Mouse (Mus musculus) neutrophil, adult 5-6 weeks (primary cell): Measurements from ENCODE around the gene C87499. TPM values are rescaled to one million over a fixed set of nuclear protein-coding genes. Genes with fewer than 3 reads are reported as not detected.
A peak's percentile ranks its signal among the peaks of the same experiment; 100 is the strongest.

Experiments
- ATAC-seq: fragments of 151-379, 151-347 bp; 2 replicates; pipeline ENCODE4 v1.8.0; 2017; ENCODE audit warnings: mild to moderate bottlenecking, moderate TSS enrichment; ENCODE audit not compliant: insufficient number of reproducible peaks, poor library complexity, low FRiP score, severe bottlenecking; ENCODE audit errors: extremely low read depth
- total RNA-seq: library from RNA; stranded (forward); fragments of 200-1000 nt; gene quantifications from 2 replicates; pipeline ENCODE4 v1.2.3, GENCODE M21; 2017

Gene C87499
- total RNA-seq = not detected in 2 replicates

DNA sequence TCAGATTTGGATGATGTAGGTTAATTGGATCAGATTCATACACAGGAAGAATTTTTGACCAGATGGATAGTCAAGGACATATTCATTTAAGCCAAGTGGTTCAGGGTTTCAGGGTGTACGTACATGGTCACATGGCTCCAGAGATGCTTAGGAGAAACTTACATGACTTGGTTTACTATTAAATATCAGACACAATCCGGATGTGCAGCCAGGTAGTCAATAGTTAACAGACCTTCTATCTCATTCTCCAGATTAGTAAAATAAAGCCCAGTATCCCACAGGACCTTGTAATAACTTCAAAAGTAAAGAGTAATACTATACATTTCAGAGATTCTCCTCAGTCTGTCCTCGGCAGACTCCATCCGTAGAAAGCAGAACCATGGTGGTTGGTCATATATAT, at the start of gene C87499:
TSS of gene C87499 (minus strand) at position 101 of the 400 bp plus-strand sequence.
- ATAC-seq = no peak

DNA sequence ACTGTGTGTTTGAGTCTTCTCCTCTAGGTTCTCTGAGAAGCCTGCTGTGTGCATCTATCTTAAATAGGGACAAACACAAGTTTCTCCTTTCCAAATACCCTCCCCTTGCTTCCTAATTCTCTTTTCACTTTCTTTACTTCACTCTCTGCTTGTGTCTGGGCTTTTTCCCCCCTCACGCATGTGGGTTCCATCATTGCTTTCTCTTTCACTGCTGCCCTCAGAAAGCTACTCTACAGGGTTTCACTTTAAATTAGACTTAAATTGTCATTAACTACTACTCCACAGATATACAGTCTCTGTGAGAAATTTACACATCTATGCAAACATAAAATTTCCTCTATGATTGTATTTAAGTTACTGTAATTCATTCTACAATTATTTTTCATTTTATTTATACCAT, 49.6 kb upstream of the C87499 start, which contains the start of gene Ifna2:
TSS of gene Ifna2 (minus strand) at position 101 of the 400 bp plus-strand sequence.
- ATAC-seq = no peak

DNA sequence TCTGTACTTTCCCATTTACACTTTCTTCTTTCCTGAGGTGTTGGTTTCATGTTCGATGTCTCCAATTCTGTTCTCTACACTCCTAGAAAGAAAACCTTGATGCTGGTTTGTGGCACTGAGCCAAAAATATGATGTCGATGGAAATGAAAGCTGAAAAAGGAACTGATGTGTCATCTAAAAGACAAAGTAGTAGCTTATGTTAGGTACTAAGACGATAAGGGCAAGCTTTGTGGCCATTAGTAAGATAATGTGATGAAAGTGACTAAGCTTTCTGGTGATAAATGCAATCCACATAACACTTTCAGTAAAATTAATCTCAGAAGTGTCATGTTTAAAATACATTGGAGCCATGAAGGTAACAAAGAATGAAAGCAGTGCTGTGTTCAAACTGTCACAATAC, 47.1 kb upstream of the C87499 start:
- no peak for ATAC-seq

DNA sequence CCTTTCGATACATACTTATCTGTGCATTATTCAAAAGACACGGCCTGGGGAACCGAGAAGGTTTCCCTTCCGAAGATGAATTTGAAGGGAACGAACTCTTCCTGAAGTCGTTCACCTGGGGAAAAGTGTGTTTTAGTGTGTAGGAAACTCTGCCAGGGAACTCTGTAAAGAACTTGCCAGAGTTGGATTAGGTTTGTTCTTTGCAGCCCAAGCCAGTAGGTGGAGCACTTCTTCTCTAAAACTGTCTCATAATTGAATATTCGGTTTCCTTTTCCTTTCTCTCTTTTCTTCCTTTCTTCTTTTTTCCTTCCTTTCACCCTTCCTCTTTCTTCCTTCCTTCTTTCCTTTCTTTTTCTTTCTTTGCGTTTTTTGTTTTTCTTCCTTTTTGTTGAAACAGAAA, 46.2 kb upstream of the C87499 start:
- ATAC-seq = no peak

DNA sequence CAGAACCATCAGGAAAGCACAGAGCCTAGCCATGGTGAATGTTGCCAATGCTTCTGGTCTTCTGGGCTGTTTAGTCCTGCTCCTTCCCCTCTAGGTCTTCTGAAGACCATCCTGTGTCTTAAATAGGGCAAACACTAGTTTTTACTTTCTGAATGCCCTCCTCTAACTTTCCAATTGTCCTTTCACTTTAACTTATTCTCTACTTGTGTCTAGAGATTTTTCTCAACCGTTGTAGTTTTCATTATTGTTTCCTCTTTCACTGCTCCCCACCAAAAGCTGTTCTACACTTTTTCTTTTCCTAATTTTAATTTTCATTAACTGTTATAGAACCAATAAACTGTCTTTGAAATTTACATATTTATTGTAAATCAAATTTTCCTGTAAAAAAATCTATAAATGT, 42.6 kb upstream of the C87499 start, which contains the start of gene Ifna16:
TSS of gene Ifna16 (minus strand) at position 101 of the 400 bp plus-strand sequence.
- no peak for ATAC-seq

DNA sequence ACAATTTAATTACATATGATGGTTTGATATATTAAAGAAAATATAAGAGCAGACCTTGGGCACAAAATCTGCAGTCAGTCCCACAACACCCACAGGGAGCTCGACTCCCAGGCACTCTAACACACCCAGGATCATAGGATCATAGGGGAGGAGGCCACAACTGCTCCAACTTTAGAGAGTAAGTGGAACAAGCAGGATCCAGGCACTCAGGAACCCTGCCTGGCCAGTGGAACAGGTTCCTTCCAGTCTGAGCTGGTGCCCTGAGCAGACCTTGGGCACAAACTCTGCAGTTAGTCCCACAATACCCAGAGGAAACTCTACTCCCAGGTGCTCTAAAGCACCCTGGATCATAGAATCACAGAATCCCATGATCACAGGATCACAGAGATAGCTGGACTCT, 21.2 kb upstream of the C87499 start:
- no peak for ATAC-seq

DNA sequence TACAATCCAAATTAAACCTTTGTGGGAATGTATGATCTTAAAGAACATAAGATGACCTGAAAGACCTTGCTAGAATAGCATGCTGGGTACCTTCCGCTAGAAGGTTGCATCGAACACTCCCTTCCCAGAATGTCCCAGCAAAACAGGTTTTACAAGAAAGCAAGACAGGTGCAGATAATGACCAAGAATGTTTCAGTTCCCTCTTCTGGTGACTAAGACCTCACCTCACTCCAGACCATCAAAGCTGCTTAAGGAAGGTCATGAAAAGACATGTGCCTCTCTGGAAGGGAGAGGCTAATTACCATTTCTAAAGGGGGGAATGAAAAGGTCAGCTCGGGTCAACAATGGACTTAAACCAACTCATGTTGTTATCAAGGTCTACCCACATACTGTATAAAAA, 19.4 kb upstream of the C87499 start:
- no peak for ATAC-seq

DNA sequence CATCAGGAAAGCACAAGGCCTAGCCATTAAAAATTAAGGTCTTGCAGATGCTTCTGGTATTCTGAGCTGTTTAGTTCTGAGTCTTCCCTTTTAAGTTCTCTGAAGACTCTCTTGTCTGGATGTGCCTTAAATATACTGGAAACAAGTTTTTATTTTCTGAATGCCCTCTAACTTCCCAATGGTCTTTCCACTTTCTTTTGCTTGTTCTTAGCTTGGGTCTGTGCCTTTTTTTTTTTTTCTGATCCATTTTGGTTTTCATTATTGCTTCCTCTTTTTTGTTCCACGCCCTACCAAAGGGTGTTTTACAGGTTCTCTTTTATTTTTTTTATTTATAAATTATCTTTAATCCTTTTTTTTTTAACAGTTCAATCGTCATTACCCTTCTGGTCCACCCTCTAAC, 10.1 kb upstream of the C87499 start, which contains the start of gene Ifna13:
TSS of gene Ifna13 (minus strand) at position 101 of the 400 bp plus-strand sequence.
- ATAC-seq = no peak

DNA sequence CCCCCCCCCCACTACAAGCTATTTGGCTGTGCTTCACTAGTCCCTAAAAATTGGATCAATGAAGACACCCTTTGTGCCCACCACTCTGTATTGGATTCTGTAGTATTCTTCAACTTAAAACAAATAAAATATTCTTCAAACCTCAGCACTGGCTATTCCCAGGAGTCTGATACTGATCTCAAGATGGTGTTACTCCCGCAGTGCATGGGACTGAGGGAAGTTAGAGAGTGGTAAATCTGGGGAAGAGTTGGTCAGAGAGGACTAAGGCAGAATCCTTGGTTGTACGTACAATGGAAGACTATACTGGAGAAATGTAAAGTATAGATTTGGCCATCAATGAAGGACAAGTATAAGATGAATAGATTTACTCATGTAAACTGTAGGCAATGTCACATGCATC, 8.3 kb upstream of the C87499 start:
- ATAC-seq = no peak

DNA sequence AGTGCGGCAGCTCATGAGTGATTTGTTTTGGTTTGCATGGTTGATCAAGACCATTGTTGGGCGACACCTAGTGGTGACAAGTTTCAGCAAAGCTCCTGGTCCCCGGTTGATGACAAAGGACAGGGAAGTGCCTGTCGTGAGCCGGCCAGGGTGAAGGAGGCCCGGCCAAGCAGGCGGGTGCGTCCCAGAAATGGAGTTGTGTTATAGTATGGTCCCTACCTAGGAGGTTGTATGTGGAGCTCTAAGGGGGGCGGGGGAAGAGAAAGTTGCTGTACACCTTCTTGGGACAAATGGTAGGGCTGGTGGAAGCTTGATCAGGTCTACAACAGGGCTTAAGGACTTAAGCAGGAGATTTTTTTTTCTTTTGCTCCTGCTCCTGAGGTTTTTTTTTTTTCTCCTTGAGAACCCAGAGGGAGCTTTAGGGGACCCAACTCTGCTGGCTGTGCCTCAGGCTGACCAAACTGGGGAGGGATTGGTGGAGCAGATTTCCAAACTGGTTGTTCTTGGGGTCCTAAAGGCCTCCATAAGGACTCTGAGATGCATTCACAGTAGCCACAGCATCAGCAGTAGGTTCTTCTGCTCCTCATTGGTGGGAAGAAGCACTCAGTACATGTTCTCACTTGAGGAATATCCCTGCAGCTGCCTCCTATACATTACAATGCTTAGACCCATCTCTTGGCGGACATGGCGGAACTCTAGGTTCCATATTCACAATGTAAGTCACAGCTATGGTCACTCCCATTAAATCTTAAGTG, 7.0 kb upstream of the C87499 start:
- ATAC-seq = peak; percentile 100

DNA sequence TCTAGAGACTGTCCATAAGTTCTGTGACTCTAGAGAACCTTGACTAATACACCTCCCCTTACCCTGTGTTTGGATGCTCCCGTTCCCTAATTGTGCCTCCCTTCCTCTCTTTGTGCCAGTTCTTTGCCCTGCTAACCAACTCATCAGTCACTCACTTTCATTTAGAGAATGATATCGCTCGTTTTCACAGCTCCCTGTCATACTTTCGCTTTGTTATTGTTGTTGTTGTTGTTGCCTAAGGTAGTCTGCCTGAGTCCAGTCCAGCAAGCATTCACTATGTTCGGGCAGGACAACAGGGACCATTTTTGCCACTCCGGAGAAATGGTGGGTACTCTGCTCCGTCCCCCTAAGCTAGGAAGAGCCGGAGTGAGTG, 6.5 kb upstream of the C87499 start:
- ATAC-seq = no peak

DNA sequence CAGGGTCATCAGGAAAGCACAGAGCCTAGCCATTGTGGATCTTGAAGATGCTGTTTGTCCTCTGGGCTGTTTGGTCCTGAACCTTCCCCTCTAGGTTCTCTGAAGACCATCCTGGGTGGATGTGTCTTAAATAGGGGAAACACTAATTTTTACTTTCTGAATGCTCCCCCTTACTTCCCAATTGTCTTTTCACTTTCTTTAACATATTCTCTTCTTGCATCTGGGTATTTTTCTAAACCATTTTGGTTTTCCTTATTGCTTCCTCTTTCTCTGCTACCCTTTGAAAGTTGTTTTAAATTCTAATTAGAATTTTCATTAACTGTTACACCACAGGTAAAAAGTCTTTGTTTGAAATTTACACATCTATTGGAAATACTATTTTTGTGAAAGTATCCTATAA, 30.9 kb downstream of the C87499 start, which contains the start of gene Ifna12:
TSS of gene Ifna12 (minus strand) at position 101 of the 400 bp plus-strand sequence.
- ATAC-seq = no peak

DNA sequence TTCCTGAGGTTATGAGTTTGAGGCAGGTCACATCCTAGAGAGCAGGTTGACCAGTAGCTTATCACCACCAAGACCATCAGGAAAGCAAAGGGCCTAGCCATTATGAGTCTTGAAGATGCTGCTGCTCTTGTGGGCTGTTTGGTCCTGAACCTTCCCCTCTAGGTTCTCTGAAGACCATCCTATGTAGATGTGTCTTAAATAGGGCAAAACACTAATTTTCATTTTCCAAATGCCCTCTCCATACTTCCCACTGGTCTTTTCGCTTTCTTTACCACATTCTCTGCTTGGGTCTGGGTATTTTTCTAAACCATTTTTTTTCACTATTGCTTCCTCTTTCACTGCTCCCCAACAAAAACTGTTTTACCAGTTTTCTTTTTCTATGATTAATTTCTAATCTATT, 41.9 kb downstream of the C87499 start, which contains the start of gene Ifna9:
TSS of gene Ifna9 (minus strand) at position 101 of the 400 bp plus-strand sequence.
- ATAC-seq = no peak

Other genes starting within 250 kb of the C87499 start
- gene Hacd4, start 195.5 kb downstream of the C87499 start, total RNA-seq = 68.3 and 71.2 TPM in 2 replicates
- not detected in 2 replicates for gene Ifnb1, start 111.6 kb downstream of the C87499 start, total RNA-seq
- not detected in 2 replicates for gene Ifna15, start 76.2 kb downstream of the C87499 start, total RNA-seq
- not detected in 2 replicates for gene Ifna14, start 62.6 kb downstream of the C87499 start, total RNA-seq
- gene Ifna9, start 42.0 kb downstream of the C87499 start, total RNA-seq = not detected in 2 replicates
- not detected in 2 replicates for gene Ifna12, start 31.0 kb downstream of the C87499 start, total RNA-seq
- gene Ifna13, start 10.0 kb upstream of the C87499 start, total RNA-seq = not detected in 2 replicates
- gene Ifna16, start 42.5 kb upstream of the C87499 start, total RNA-seq = not detected in 2 replicates
- gene Ifna2, start 49.5 kb upstream of the C87499 start, total RNA-seq = not detected in 2 replicates
- gene Ifnab, start 56.9 kb upstream of the C87499 start, total RNA-seq = not detected in 2 replicates
- 0.93 TPM in 1 of 2 replicates, not detected in the other for gene Gm26566, start 87.4 kb upstream of the C87499 start, total RNA-seq
- gene Klhl9, start 88.1 kb upstream of the C87499 start, total RNA-seq = 45.5 and 48.4 TPM in 2 replicates
- gene Gm13271, start 120.5 kb upstream of the C87499 start, total RNA-seq = not detected in 2 replicates
- gene Gm13283, start 125.7 kb upstream of the C87499 start, total RNA-seq = 0.35 TPM in 1 of 2 replicates, not detected in the other
- gene Gm13290, start 139.4 kb upstream of the C87499 start, total RNA-seq = not detected in 2 replicates
- gene Gm13289, start 142.5 kb upstream of the C87499 start, total RNA-seq = not detected in 2 replicates
- gene Gm13272, start 145.4 kb upstream of the C87499 start, total RNA-seq = not detected in 2 replicates
- not detected in 2 replicates for gene Ifnz, start 147.7 kb upstream of the C87499 start, total RNA-seq
- not detected in 2 replicates for gene Gm13276, start 151.3 kb upstream of the C87499 start, total RNA-seq
- not detected in 2 replicates for gene Gm13277, start 154.2 kb upstream of the C87499 start, total RNA-seq
- not detected in 2 replicates for gene Gm13278, start 157.1 kb upstream of the C87499 start, total RNA-seq
- gene Gm13275, start 160.1 kb upstream of the C87499 start, total RNA-seq = not detected in 2 replicates
- not detected in 2 replicates for gene Gm13279, start 163.0 kb upstream of the C87499 start, total RNA-seq
- not detected in 2 replicates for gene Gm13285, start 165.3 kb upstream of the C87499 start, total RNA-seq
- not detected in 2 replicates for gene Gm13287, start 168.8 kb upstream of the C87499 start, total RNA-seq
- not detected in 2 replicates for gene Gm13288, start 171.1 kb upstream of the C87499 start, total RNA-seq
- gene Ifna7, start 181.8 kb upstream of the C87499 start, total RNA-seq = not detected in 2 replicates
- gene Ifna11, start 185.5 kb upstream of the C87499 start, total RNA-seq = not detected in 2 replicates
- gene Ifna6, start 193.0 kb upstream of the C87499 start, total RNA-seq = not detected in 2 replicates
- gene Ifna5, start 201.1 kb upstream of the C87499 start, total RNA-seq = not detected in 2 replicates
- gene Ifna4, start 207.4 kb upstream of the C87499 start, total RNA-seq = not detected in 2 replicates
- not detected in 2 replicates for gene Ifna1, start 215.7 kb upstream of the C87499 start, total RNA-seq
- gene Ifne, start 245.8 kb upstream of the C87499 start, total RNA-seq = not detected in 2 replicates